Comparison of ENCODE assay signal across 8 mouse cellular contexts in the genomic region with DNA sequence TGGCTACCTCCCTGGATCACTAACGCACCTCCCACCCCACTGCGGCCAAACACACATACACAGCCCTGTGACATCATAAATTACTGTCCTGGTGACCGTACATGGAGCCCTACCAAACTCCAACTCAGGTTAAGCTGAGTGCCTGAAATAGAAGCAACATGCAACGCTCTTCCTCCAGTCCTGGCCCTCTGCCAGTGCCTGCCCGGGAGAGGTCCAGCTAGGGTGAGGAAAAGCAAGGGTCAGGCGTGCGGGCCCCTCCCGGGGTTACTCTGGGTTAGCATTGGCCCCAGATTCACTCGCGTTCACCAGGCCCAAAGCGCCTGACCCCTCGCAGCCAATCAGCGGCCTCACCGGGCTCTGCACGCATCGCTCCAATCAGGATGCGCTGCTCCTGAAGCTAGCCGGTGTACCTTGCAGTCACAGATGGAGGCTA. TPM values are rescaled to one million over a fixed set of nuclear protein-coding genes. Genes with fewer than 3 reads are reported as not detected.
DNase-seq lines count a peak whose midpoint lies in the region; ATAC-seq lines count a peak whose summit lies in the region.

No protein-coding gene starts in this region.

- peak overlapping the region; percentile 72 for H3K27ac ChIP-seq in embryonic facial prominence, embryonic 11.5 days (replicated peaks; ENCODE audit: low read depth, low read length)
- H3K27ac ChIP-seq in intestine, embryonic 16.5 days (ENCODE audit: low read length), result peak overlapping the region; percentile 78
- peak overlapping the region; percentile 72; the same call in 1 of the 2 replicates for H3K27ac ChIP-seq in limb, embryonic 13.5 days
- H3K27ac ChIP-seq in midbrain, embryonic 13.5 days, result peak overlapping the region; percentile 60

- DNase-seq in left cerebral cortex, adult 18-20 months (ENCODE audit: low spot score in 2 of 2), result peak; percentile 78 to 85
- DNase-seq in left cerebral cortex, adult 11 months (ENCODE audit: low spot score), result no peak
- peak; percentile 82 for DNase-seq in embryonic facial prominence, embryonic 11.5 days (ENCODE audit: low spot score)
- DNase-seq in skeletal muscle tissue, adult 2 months (ENCODE audit: low read depth, low spot score), result peak; percentile 95

- peak overlapping the region; percentile 47 for H3K9ac ChIP-seq in embryonic facial prominence, embryonic 11.5 days (replicated peaks; ENCODE audit: low read length)
- H3K9ac ChIP-seq in intestine, embryonic 16.5 days (ENCODE audit: low read depth, low read length), result peak overlapping the region; percentile 67
- H3K9ac ChIP-seq in limb, embryonic 13.5 days, result peak overlapping the region; percentile 65
- peak overlapping the region; percentile 68 for H3K9ac ChIP-seq in midbrain, embryonic 13.5 days (replicated peaks)

- no peaks in the 10 kb centered on the region for H3K9me3 ChIP-seq in embryonic facial prominence, embryonic 11.5 days (replicated peaks; ENCODE audit: control insufficient read depth, low read length)
- H3K9me3 ChIP-seq in intestine, embryonic 16.5 days (ENCODE audit: control insufficient read depth, low read length), result no peaks in the 10 kb centered on the region
- H3K9me3 ChIP-seq in limb, embryonic 13.5 days, result 0 out of 2 replicates have a peak, but pooled peaks cover 5% of the 10 kb centered on the region
- no peaks in the 10 kb centered on the region for H3K9me3 ChIP-seq in midbrain, embryonic 13.5 days

- H3K4me3 ChIP-seq in embryonic facial prominence, embryonic 11.5 days (ENCODE audit: low read depth, low read length), result peak overlapping the region; percentile 46
- peak overlapping the region; percentile 61 for H3K4me3 ChIP-seq in intestine, embryonic 16.5 days (ENCODE audit: low read length)
- peak overlapping the region; percentile 54 for H3K4me3 ChIP-seq in limb, embryonic 13.5 days
- H3K4me3 ChIP-seq in midbrain, embryonic 13.5 days (replicated peaks), result peak overlapping the region; percentile 51

- H3K27me3 ChIP-seq in embryonic facial prominence, embryonic 11.5 days (ENCODE audit: control insufficient read depth, insufficient read depth, low read length), result no peaks in the 10 kb centered on the region
- H3K27me3 ChIP-seq in intestine, embryonic 16.5 days (replicated peaks; ENCODE audit: control insufficient read depth, insufficient read depth, low read length), result no peaks in the 10 kb centered on the region
- no peaks in the 10 kb centered on the region for H3K27me3 ChIP-seq in limb, embryonic 13.5 days
- H3K27me3 ChIP-seq in midbrain, embryonic 13.5 days, result no peaks in the 10 kb centered on the region

- H3K4me2 ChIP-seq in embryonic facial prominence, embryonic 11.5 days (ENCODE audit: low read depth, low read length), result peak overlapping the region; percentile 61
- H3K4me2 ChIP-seq in intestine, embryonic 16.5 days (ENCODE audit: low read depth, low read length), result peak overlapping the region; percentile 82
- H3K4me2 ChIP-seq in limb, embryonic 13.5 days (replicated peaks), result peak overlapping the region; percentile 85
- peak overlapping the region; percentile 81 for H3K4me2 ChIP-seq in midbrain, embryonic 13.5 days (replicated peaks)

- H3K36me3 ChIP-seq in embryonic facial prominence, embryonic 11.5 days (replicated peaks; ENCODE audit: control insufficient read depth, insufficient read depth, low read depth, low read length), result no peaks in the 10 kb centered on the region
- no peaks in the 10 kb centered on the region for H3K36me3 ChIP-seq in intestine, embryonic 16.5 days (ENCODE audit: control insufficient read depth, insufficient read depth, low read length)
- H3K36me3 ChIP-seq in limb, embryonic 13.5 days, result peaks cover 2% of the 10 kb centered on the region
- 0 out of 2 replicates have a peak, but pooled peaks cover 2% of the 10 kb centered on the region for H3K36me3 ChIP-seq in midbrain, embryonic 13.5 days

- no peaks in the 10 kb centered on the region; the same call in 1 of the 2 replicates for H3K4me1 ChIP-seq in embryonic facial prominence, embryonic 11.5 days (ENCODE audit: control insufficient read depth, insufficient read depth, low read length)
- peaks cover 14% of the 10 kb centered on the region for H3K4me1 ChIP-seq in intestine, embryonic 16.5 days (ENCODE audit: control insufficient read depth, insufficient read depth, low read length)
- H3K4me1 ChIP-seq in limb, embryonic 13.5 days, result peaks cover 12% of the 10 kb centered on the region
- H3K4me1 ChIP-seq in midbrain, embryonic 13.5 days (replicated peaks), result peaks cover 37% of the 10 kb centered on the region

- ATAC-seq in embryonic facial prominence, embryonic 11.5 days (replicated peaks; ENCODE audit: insufficient number of reproducible peaks, low FRiP score, low TSS enrichment, low read depth), result peak; percentile 86
- ATAC-seq in granulocyte monocyte progenitor cell, adult 5-6 weeks (replicated peaks; ENCODE audit: poor library complexity, severe bottlenecking), result peak; percentile 96
- peak; percentile 95 for ATAC-seq in intestine, embryonic 16.5 days
- peak; percentile 92 for ATAC-seq in limb, embryonic 13.5 days (ENCODE audit: low FRiP score, low read depth)
- ATAC-seq in midbrain, embryonic 13.5 days, result peak; percentile 94

- 2% methylated on average over 18 of the region's 18 CpGs for WGBS in embryonic facial prominence, embryonic 11.5 days
- WGBS in intestine, embryonic 16.5 days, result under 1% methylated on average over 18 of the region's 18 CpGs
- 1% methylated on average over 18 of the region's 18 CpGs for WGBS in limb, embryonic 13.5 days
- WGBS in midbrain, embryonic 13.5 days, result 3% methylated on average over 18 of the region's 18 CpGs

RNA-seq across cellular contexts. Expression of gene Scd4, which starts 18.5 kb away (rescaled TPM):
- 1 to 10 TPM; 2.2 to 2.7 TPM for total RNA-seq in left cerebral cortex, adult 18-20 months (2021)
- not detected in 2 replicates for polyA plus RNA-seq in embryonic facial prominence, embryonic 11.5 days (2014; fragmentation: Nextera tagmentation; extraction: Ambion mirVana)
- not detected in 2 replicates for total RNA-seq in granulocyte monocyte progenitor cell, adult 5-6 weeks (2014; fragmentation: Nextera tagmentation)
- 0.22 TPM in 1 of 2 replicates, not detected in the other for total RNA-seq in granulocyte monocyte progenitor cell, adult 5-6 weeks (2017)
- polyA plus RNA-seq in intestine, embryonic 16.5 days (2015; fragmentation: Nextera tagmentation; extraction: Ambion mirVana), result 0.09 and 0.22 TPM in 2 replicates
- 0.13 and 0.14 TPM in 2 replicates for polyA plus RNA-seq in limb, embryonic 13.5 days (2015; fragmentation: Nextera tagmentation; extraction: Ambion mirVana)
- polyA plus RNA-seq in midbrain, embryonic 13.5 days (2015; fragmentation: Nextera tagmentation; extraction: Ambion mirVana), result 0.08 TPM in 2 replicates

RNA-seq across cellular contexts. Expression of gene Scd2, which starts 20.9 kb away (rescaled TPM):
- 100 to 1,000 TPM; 581 to 588 TPM for total RNA-seq in left cerebral cortex, adult 18-20 months (2021)
- polyA plus RNA-seq in embryonic facial prominence, embryonic 11.5 days (2014; fragmentation: Nextera tagmentation; extraction: Ambion mirVana), result 298 and 305 TPM in 2 replicates
- 91.6 and 93.4 TPM in 2 replicates for total RNA-seq in granulocyte monocyte progenitor cell, adult 5-6 weeks (2014; fragmentation: Nextera tagmentation)
- 108 and 109 TPM in 2 replicates for total RNA-seq in granulocyte monocyte progenitor cell, adult 5-6 weeks (2017)
- 452 and 553 TPM in 2 replicates for polyA plus RNA-seq in intestine, embryonic 16.5 days (2015; fragmentation: Nextera tagmentation; extraction: Ambion mirVana)
- polyA plus RNA-seq in limb, embryonic 13.5 days (2015; fragmentation: Nextera tagmentation; extraction: Ambion mirVana), result 197 and 219 TPM in 2 replicates
- 254 and 259 TPM in 2 replicates for polyA plus RNA-seq in midbrain, embryonic 13.5 days (2015; fragmentation: Nextera tagmentation; extraction: Ambion mirVana)
